Mouse (Mus musculus) limb, embryonic 10.5 days (tissue): ENCODE measurements at regions not wholly inside any gene's neighbourhood (a gene's known extent, or its start where the extent isn't known, plus 50 kb on each side); places are given as distances from the start of the nearest gene placed in this dataset.
A peak's percentile ranks its signal among the peaks of the same experiment; 100 is the strongest.
"Not testable (repeated sequence)": the region's sequence is repeated elsewhere in the genome, so short reads cannot be mapped to it uniquely, and the experiment has no call there.

Experiments used
- DNase-seq: peaks from one replicate; pipeline ENCODE4 v3.0.0-alpha.2; 2017; ENCODE audit warnings: low spot score
- H3K27ac ChIP-seq: fragments of 300-500 bp; sonication (generic); 2 replicates; pipeline ENCODE4 v1.5.1; 2016; ENCODE audit warnings: mild to moderate bottlenecking
- H3K27me3 ChIP-seq: fragments of 300-500 bp; sonication (generic); 2 replicates; pipeline ENCODE4 v1.6.1; 2016; ENCODE audit warnings: low read depth, mild to moderate bottlenecking; ENCODE audit not compliant: poor library complexity, severe bottlenecking
- H3K36me3 ChIP-seq: fragments of 300-500 bp; sonication (generic); 2 replicates; pipeline ENCODE4 v1.6.1; 2016; ENCODE audit warnings: mild to moderate bottlenecking, moderate library complexity
- H3K4me1 ChIP-seq: fragments of 300-500 bp; sonication (generic); 2 replicates; pipeline ENCODE4 v1.6.1; 2016
- H3K4me3 ChIP-seq: fragments of 300-500 bp; sonication (generic); 2 replicates; pipeline ENCODE4 v1.5.1; 2016; ENCODE audit warnings: mild to moderate bottlenecking, moderate library complexity
- H3K9me3 ChIP-seq: fragments of 300-500 bp; sonication (generic); replicated peaks from 2 replicates; pipeline ENCODE4 v1.6.1; 2016; ENCODE audit warnings: mild to moderate bottlenecking
- WGBS: fragments of 180-500 bp; shearing (Covaris S2); methylation state at CpG from one replicate; pipeline ENCODE4 v1.1.7; 2016; 5-methylcytosine and 5-hydroxymethylcytosine counted together

DNA sequence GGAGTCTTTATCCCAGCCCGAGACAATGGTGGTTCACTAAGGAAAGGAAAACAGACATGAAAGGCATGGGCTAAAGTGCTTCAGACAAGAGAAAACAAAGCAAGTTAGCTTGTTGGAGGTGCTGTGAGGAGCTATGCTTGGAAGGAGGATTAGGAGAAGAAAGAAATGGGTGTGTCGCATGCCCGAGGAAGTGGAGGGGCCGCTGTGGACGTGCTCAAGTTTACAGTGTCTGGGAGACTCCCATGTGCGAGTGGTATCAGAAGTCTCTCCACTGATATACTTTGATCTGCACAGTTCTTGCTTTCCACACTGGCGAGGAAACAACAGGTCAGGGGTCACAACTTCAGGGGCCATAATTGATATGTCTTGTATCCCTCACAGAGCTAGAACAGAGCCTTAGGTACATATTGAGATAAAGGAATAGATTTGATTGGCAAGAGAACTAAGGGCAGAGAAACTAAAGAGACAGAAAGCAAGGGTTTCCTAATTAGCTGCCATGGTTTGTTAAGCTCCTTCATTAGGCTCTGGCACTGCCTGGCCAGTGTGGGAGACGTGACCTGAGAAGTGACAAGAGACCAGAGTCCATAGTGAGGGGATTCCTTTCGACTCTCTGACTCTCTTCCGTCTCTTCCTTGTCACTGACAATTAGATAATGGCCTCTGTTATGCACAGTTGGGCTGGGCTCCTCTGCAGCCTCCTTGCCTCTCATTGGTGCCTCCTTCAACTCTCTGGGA lies 93.1 kb downstream of the Enc1 start:
- H3K27me3 ChIP-seq: no peaks in the 10 kb centered on the region
- H3K36me3 ChIP-seq: no peaks in the 10 kb centered on the region
- peaks cover 32% of the 10 kb centered on the region for H3K4me1 ChIP-seq
- no peak for DNase-seq
- WGBS: 32% methylated on average over 10 of the region's 10 CpGs
- no peaks in the 10 kb centered on the region for H3K9me3 ChIP-seq
- no peak overlapping the region for H3K4me3 ChIP-seq
- 0 out of 2 replicates have a peak overlapping the region, but pooled peaks have one; percentile 3 for H3K27ac ChIP-seq

DNA sequence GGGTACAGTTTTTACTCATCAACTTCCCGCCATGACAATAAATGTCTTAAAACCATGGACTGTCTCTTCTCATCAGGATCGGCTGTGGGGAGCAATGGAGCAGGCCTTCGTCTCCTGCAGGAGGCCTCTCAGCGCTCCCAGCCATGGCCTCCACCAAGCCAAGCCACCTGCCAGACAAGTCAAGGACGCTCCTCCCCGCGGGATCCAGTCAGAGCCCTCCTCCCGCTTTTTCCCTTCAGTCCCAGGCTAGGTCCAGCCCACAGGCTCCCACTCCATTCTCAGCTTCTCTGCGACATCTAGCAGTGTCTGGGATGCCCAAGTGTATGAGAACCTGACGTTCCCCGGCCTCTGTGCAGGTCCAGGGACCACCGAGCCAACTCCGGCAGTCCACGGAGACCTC lies 90.2 kb downstream of the Enc1 start:
- H3K27me3 ChIP-seq: no peaks in the 10 kb centered on the region
- WGBS: 90% methylated on average over 14 of the region's 14 CpGs
- H3K4me1 ChIP-seq: peaks cover 15% of the 10 kb centered on the region
- peak overlapping the region; percentile 27; the same call in 1 of the 2 replicates for H3K27ac ChIP-seq
- no peak for DNase-seq
- H3K9me3 ChIP-seq: no peaks in the 10 kb centered on the region
- no peaks in the 10 kb centered on the region for H3K36me3 ChIP-seq
- H3K4me3 ChIP-seq: no peak overlapping the region

GRCm38 (mm10) chr13:97321307-97321706 lies 80.4 kb downstream of the Enc1 start:
- 82% methylated on average over 4 of the region's 4 CpGs for WGBS
- not testable (repeated sequence) for H3K36me3 ChIP-seq, H3K4me3 ChIP-seq, H3K27ac ChIP-seq, H3K27me3 ChIP-seq, H3K9me3 ChIP-seq, DNase-seq
- H3K4me1 ChIP-seq: peaks cover 30% of the 10 kb centered on the region

DNA sequence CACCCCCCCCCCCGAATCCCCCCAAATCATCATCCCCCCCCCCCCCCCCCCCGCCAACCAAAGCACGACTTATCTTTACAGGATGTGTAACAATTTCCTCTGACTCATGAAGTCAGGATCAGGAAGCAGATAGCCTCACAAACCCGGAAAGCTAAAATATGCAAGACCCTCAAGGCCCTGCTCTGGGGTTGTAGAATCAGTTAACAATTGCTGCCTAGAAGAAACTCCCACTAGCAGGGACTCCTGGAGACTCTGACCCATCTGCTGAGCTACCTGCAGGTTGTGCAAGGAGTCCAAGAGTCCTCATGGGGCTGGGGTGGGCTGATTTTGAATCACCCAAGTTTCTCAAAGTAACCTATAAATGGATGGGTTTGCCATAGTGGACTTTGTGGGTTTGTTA lies 79.9 kb downstream of the Enc1 start:
- no peak overlapping the region for H3K4me3 ChIP-seq

GRCm38 (mm10) chr13:97320298-97320697 lies 79.4 kb downstream of the Enc1 start:
- Histone ChIP-seq H3K36me3 (no peaks in the 10 kb centered on the region), H3K4me1 (peaks cover 32% of the 10 kb centered on the region), H3K9me3 (no peaks in the 10 kb centered on the region), H3K4me3 (no peak overlapping the region), H3K27me3 (no peaks in the 10 kb centered on the region), H3K27ac (0 out of 2 replicates have a peak overlapping the region, but pooled peaks have one; percentile 9)
- 85% methylated on average over 1 of the region's 1 CpGs for WGBS
- DNase-seq: no peak

More for the DNA sequence above, 79.9 kb downstream of the Enc1 start:
- Histone ChIP-seq H3K27ac (no peak overlapping the region), H3K27me3 (no peaks in the 10 kb centered on the region), H3K9me3 (no peaks in the 10 kb centered on the region), H3K36me3 (no peaks in the 10 kb centered on the region), H3K4me1 (peaks cover 32% of the 10 kb centered on the region)
- no peak for DNase-seq
- 41% methylated on average over 3 of the region's 4 CpGs for WGBS

DNA sequence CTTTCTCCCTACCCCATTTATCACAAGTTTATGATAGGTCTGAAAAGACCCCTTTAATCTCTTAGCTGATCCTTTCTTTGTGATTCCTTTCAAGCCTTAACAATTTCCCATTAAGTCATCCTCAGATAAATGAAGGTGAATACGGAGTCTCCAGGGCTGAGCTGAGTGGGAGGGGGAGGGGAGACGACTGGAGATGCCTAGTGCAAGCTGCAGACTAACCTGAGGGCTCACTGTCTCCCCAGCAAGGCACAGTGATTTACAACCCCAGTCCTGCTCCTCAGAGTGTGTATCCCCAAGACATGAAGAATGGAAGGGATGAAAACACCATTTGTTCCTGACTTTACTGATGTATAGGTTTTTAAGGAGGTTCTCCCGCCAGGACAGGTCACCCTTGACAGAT lies 76.7 kb downstream of the Enc1 start:
- H3K4me1 ChIP-seq: peaks cover 44% of the 10 kb centered on the region
- WGBS: 4% methylated on average over 3 of the region's 3 CpGs
- no peaks in the 10 kb centered on the region for H3K9me3 ChIP-seq
- no peak overlapping the region for H3K4me3 ChIP-seq
- no peaks in the 10 kb centered on the region for H3K27me3 ChIP-seq
- no peak overlapping the region for H3K27ac ChIP-seq
- no peaks in the 10 kb centered on the region for H3K36me3 ChIP-seq
- DNase-seq: no peak

DNA sequence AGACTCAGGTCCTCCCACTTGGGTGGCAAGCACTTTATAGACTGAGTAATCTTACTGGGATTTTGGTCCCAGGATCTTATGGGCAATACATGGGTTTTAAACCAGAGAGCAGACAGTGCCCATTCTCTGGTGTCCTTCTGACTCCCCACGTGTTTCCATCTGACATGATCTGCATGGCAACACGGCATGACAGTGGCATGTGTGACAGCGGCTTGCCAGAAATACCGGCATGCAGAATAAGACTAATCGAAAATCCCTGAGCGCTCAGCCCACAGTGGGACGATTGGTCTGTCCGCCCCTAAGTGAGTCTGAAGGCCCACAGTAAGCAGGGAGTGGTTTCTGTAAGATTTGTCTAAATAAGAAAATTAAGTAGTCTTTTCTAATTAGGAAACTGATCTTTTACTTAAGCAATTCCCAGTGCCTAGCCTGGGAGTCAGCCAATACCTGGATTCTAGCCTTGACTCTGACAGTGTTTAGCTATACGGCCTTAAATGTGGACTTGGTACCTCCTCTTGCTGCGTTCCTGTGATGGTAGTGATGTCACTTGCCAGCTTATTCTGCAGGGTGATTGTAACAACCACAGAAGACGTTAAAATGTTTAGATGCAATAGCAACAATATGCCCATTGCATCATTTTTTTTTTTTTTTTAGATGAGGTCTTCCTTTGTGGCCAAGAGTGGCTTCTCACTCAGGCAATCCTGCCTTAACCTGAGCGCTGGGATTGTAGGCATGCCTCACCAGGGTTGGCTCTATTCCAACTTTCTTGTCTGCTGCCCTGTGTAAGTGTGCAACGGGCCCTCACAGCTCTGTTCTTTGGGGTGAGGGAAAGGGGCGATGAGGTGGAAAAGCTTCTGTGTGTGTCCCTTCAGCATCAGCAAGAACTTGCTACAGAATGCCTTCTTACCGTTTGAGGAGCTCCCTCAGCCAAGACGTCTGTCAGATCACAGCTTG lies 71.8 kb downstream of the Enc1 start:
- WGBS: 89% methylated on average over 16 of the region's 16 CpGs
- peaks cover 56% of the 10 kb centered on the region for H3K4me1 ChIP-seq

DNA sequence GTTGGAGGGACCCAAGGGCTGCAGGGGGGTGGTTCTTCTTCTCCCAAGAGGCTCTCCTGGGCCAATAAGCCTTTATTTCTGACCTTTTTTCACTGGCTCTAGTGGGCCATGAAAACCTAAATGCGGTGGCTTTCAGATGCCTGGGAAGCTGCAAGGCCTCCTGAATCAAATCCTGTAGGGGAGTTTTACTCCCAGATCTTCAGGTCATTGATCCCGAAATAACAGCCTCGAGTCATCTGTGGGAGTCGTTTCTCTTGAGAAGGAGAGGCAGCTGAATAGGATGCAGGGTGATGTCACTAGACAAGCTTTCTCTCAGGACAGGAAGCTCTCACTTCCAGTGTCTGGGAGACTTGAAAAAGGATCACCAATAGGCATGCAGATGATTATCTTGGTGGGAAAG lies 70.4 kb downstream of the Enc1 start:
- Histone ChIP-seq H3K9me3 (no peaks in the 10 kb centered on the region), H3K27ac (peak overlapping the region; percentile 69; the same call in 1 of the 2 replicates), H3K27me3 (no peaks in the 10 kb centered on the region), H3K36me3 (no peaks in the 10 kb centered on the region), H3K4me3 (no peak overlapping the region), H3K4me1 (peaks cover 48% of the 10 kb centered on the region)
- no peak for DNase-seq
- WGBS: 25% methylated on average over 4 of the region's 4 CpGs

More for the DNA sequence above, 71.8 kb downstream of the Enc1 start:
- Histone ChIP-seq H3K36me3 (no peaks in the 10 kb centered on the region), H3K9me3 (no peaks in the 10 kb centered on the region), H3K27me3 (no peaks in the 10 kb centered on the region), H3K27ac (0 out of 2 replicates have a peak overlapping the region, but pooled peaks have one; percentile 14), H3K4me3 (no peak overlapping the region)
- DNase-seq: no peak

GRCm38 (mm10) chr13:97310855-97311189 lies 69.9 kb downstream of the Enc1 start:
- Histone ChIP-seq H3K27me3 (no peaks in the 10 kb centered on the region), H3K27ac (peak overlapping the region; percentile 69; the same call in 1 of the 2 replicates), H3K36me3 (no peaks in the 10 kb centered on the region), H3K4me3 (no peak overlapping the region), H3K9me3 (no peaks in the 10 kb centered on the region), H3K4me1 (peaks cover 46% of the 10 kb centered on the region)
- 36% methylated on average over 3 of the region's 3 CpGs for WGBS
- DNase-seq: no peak

DNA sequence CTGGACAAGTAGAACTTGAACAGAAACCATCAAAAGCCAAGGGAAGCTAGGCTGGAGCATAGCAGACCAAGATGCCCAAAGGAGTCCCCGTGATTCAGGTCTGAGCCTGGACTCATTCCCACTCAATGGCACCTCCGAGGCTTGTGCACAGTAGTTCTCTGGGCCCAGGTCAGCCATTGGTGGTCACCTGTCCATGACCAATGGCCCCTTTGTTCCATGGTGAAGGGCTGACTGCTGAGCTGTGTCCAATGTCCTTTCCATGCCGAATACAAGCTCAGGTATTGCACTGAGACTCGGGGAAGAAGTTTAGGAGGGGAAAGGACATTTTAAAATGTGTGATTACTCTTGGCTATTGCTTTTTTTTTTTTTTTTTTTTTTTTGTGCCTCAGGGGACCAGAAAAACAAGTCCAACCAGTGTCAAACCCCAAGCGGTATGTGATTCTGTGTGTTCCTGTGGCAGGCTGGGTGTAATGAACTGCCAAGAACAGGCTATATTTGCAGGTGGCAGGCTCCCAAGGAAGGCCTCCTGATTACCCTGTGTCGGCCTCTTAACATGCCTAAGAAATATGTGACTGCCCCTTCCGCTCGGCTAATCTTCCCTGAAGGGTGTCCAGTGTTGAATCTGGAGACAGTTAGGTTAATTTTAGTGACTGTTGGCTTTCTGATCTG lies 69.4 kb downstream of the Enc1 start:
- DNase-seq: no peak

DNA sequence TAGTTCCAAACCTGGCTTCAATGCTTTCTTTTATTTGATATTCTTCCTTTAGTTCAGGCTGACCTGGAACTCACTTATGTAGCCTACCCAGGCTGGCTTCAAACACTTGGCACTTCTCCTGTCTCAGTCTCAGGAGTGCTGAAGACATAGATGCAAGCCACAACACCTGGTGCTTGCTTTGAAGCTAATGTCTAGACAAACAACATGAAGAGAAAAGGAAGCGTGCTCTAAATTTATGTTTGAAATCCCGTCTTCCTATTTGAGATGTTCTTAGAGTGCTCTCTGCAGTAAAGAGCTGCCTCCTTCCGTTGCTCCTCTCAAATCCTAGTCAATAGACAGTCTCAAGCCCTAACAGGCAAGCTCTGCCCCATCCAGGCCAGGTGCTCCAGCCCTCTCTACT lies 68.5 kb downstream of the Enc1 start:
- WGBS: 86% methylated on average over 3 of the region's 3 CpGs
- H3K9me3 ChIP-seq: no peaks in the 10 kb centered on the region
- H3K4me3 ChIP-seq: no peak overlapping the region
- no peaks in the 10 kb centered on the region for H3K36me3 ChIP-seq
- no peak overlapping the region for H3K27ac ChIP-seq
- no peaks in the 10 kb centered on the region for H3K27me3 ChIP-seq
- H3K4me1 ChIP-seq: peaks cover 42% of the 10 kb centered on the region
- DNase-seq: no peak

More for the DNA sequence above, 69.4 kb downstream of the Enc1 start:
- H3K4me3 ChIP-seq: no peak overlapping the region
- peak overlapping the region; percentile 69; the same call in 1 of the 2 replicates for H3K27ac ChIP-seq
- WGBS: 47% methylated on average over 8 of the region's 8 CpGs
- peaks cover 46% of the 10 kb centered on the region for H3K4me1 ChIP-seq
- no peaks in the 10 kb centered on the region for H3K36me3 ChIP-seq
- no peaks in the 10 kb centered on the region for H3K27me3 ChIP-seq
- no peaks in the 10 kb centered on the region for H3K9me3 ChIP-seq

- Histone ChIP-seq H3K27ac (no peak overlapping the region), H3K36me3 (no peaks in the 10 kb centered on the region), H3K27me3 (no peaks in the 10 kb centered on the region), H3K4me1 (peaks cover 40% of the 10 kb centered on the region), H3K9me3 (no peaks in the 10 kb centered on the region), H3K4me3 (no peak overlapping the region)
- no peak for DNase-seq
- WGBS: 93% methylated on average over 2 of the region's 2 CpGs
These were observed 67.5 kb downstream of the Enc1 start for GRCm38 (mm10) chr13:97308431-97308830.
